Mouse (Mus musculus) neural tube, embryonic 14.5 days (tissue): ENCODE results near the gene Zbp1. TPM values are rescaled to one million over a fixed set of nuclear protein-coding genes. Genes with fewer than 3 reads are reported as not detected.

Experiments
- ATAC-seq: fragments of 200-750 bp; cut with Nextera tagmentation; 2 replicates; pipeline ENCODE4 v1.8.0; 2017; ENCODE audit warnings: low read depth, mild to moderate bottlenecking, moderate TSS enrichment, moderate library complexity
- H3K27ac ChIP-seq: fragments of 300-500 bp; sonication (generic); 2 replicates; pipeline ENCODE4 v1.5.1; 2014; ENCODE audit warnings: low read depth, mild to moderate bottlenecking, control low read depth, low read length, moderate library complexity, mixed read lengths
- H3K27me3 ChIP-seq: fragments of 300-500 bp; sonication (generic); 2 replicates; pipeline ENCODE4 v1.6.1; 2014; ENCODE audit warnings: low read length; ENCODE audit not compliant: control insufficient read depth, insufficient read depth
- H3K36me3 ChIP-seq: fragments of 300-500 bp; sonication (generic); 2 replicates; pipeline ENCODE4 v1.6.1; 2014; ENCODE audit warnings: low read length, mixed read lengths; ENCODE audit not compliant: control insufficient read depth, insufficient read depth
- H3K4me1 ChIP-seq: fragments of 300-500 bp; sonication (generic); 2 replicates; pipeline ENCODE4 v1.6.1; 2014; ENCODE audit warnings: low read length; ENCODE audit not compliant: control insufficient read depth, insufficient read depth
- H3K4me2 ChIP-seq: fragments of 300-500 bp; sonication (generic); 2 replicates; pipeline ENCODE4 v1.6.1; 2014; ENCODE audit warnings: mild to moderate bottlenecking, low read depth, low read length, control low read depth
- H3K4me3 ChIP-seq: fragments of 300-500 bp; sonication (generic); 2 replicates; pipeline ENCODE4 v1.5.1; 2014; ENCODE audit warnings: low read depth, low read length, control low read depth, mixed read lengths
- H3K9ac ChIP-seq: fragments of 300-500 bp; sonication (generic); replicated peaks from 2 replicates; pipeline ENCODE4 v1.6.1; 2014; ENCODE audit warnings: low read depth, mild to moderate bottlenecking, control low read depth, low read length, mixed read lengths
- H3K9me3 ChIP-seq: fragments of 300-500 bp; sonication (generic); 2 replicates; pipeline ENCODE4 v1.6.1; 2016; ENCODE audit warnings: low read length; ENCODE audit not compliant: control insufficient read depth
- WGBS: fragments of 180-500 bp; shearing (Covaris S2); extraction: QIAGEN DNeasy Blood & Tissue Kit; methylation state at CpG from one replicate; pipeline ENCODE4 v1.1.7; 2014; 5-methylcytosine and 5-hydroxymethylcytosine counted together
- polyA plus RNA-seq: library from polyadenylated mRNA; unstranded; fragments of >200 nt; fragmentation: Nextera tagmentation; extraction: Ambion mirVana; gene quantifications from 2 replicates; pipeline ENCODE4 v1.2.1, GENCODE M21; 2014

The Zbp1 gene
- polyA plus RNA-seq, 1 experiment from 2014 or later = 0.12 TPM

- WGBS = 78% methylated on average over 6 of the region's 6 CpGs
- Histone ChIP-seq H3K4me2 (no peak overlapping the region), H3K4me3 (no peak overlapping the region), H3K9ac (no peak overlapping the region), H3K9me3 (no peaks in the 10 kb centered on the region), H3K4me1 (no peaks in the 10 kb centered on the region), H3K36me3 (no peaks in the 10 kb centered on the region), H3K27me3 (no peaks in the 10 kb centered on the region; the same call in 1 of the 2 replicates), H3K27ac (no peak overlapping the region)
- ATAC-seq = no peak
Measured at GRCm38 (mm10) chr2:173185282-173185681, 33.4 kb downstream of the Zbp1 start.

GRCm38 (mm10) chr2:173184475-173185080 is 34.1 kb downstream of the Zbp1 start:
- 62% methylated on average over 11 of the region's 11 CpGs for WGBS
- Histone ChIP-seq H3K4me3 (no peak overlapping the region), H3K9ac (no peak overlapping the region), H3K4me2 (no peak overlapping the region), H3K27ac (no peak overlapping the region), H3K27me3 (no peaks in the 10 kb centered on the region; the same call in 1 of the 2 replicates), H3K9me3 (no peaks in the 10 kb centered on the region), H3K4me1 (no peaks in the 10 kb centered on the region), H3K36me3 (no peaks in the 10 kb centered on the region)
- ATAC-seq = no peak

- H3K4me2 ChIP-seq = no peak overlapping the region
- no peaks in the 10 kb centered on the region for H3K9me3 ChIP-seq
- H3K36me3 ChIP-seq = no peaks in the 10 kb centered on the region
- 11% methylated on average over 8 of the region's 8 CpGs for WGBS
- H3K27me3 ChIP-seq = no peaks in the 10 kb centered on the region; the same call in 1 of the 2 replicates
- H3K9ac ChIP-seq = no peak overlapping the region
- ATAC-seq = no peak
- H3K4me3 ChIP-seq = no peak overlapping the region
- H3K4me1 ChIP-seq = no peaks in the 10 kb centered on the region
- no peak overlapping the region for H3K27ac ChIP-seq
Measured at GRCm38 (mm10) chr2:173183836-173184460, 34.8 kb downstream of the Zbp1 start.

GRCm38 (mm10) chr2:173183311-173183710 is 35.4 kb downstream of the Zbp1 start:
- Histone ChIP-seq H3K27me3 (no peaks in the 10 kb centered on the region; the same call in 1 of the 2 replicates), H3K27ac (no peak overlapping the region), H3K4me2 (no peak overlapping the region), H3K4me1 (no peaks in the 10 kb centered on the region), H3K4me3 (no peak overlapping the region), H3K9ac (no peak overlapping the region), H3K36me3 (no peaks in the 10 kb centered on the region), H3K9me3 (no peaks in the 10 kb centered on the region)
- no peak for ATAC-seq
- WGBS = 93% methylated on average over 10 of the region's 10 CpGs

GRCm38 (mm10) chr2:173182796-173183195 is 35.9 kb downstream of the Zbp1 start:
- no peak overlapping the region for H3K9ac ChIP-seq
- 78% methylated on average over 7 of the region's 7 CpGs for WGBS
- no peaks in the 10 kb centered on the region for H3K4me1 ChIP-seq
- no peak overlapping the region for H3K27ac ChIP-seq
- H3K4me3 ChIP-seq = no peak overlapping the region
- H3K36me3 ChIP-seq = no peaks in the 10 kb centered on the region
- H3K4me2 ChIP-seq = no peak overlapping the region
- H3K27me3 ChIP-seq = peaks cover under 1% of the 10 kb centered on the region
- H3K9me3 ChIP-seq = no peaks in the 10 kb centered on the region
- ATAC-seq = no peak

GRCm38 (mm10) chr2:173181901-173182300 is 36.8 kb downstream of the Zbp1 start:
- 91% methylated on average over 7 of the region's 7 CpGs for WGBS
- no peak for ATAC-seq
- Histone ChIP-seq H3K27me3 (peaks cover 3% of the 10 kb centered on the region), H3K9ac (no peak overlapping the region), H3K9me3 (no peaks in the 10 kb centered on the region), H3K4me3 (no peak overlapping the region), H3K4me2 (no peak overlapping the region), H3K4me1 (no peaks in the 10 kb centered on the region), H3K27ac (no peak overlapping the region), H3K36me3 (no peaks in the 10 kb centered on the region)

GRCm38 (mm10) chr2:173181486-173181885 is 37.2 kb downstream of the Zbp1 start:
- Histone ChIP-seq H3K27ac (no peak overlapping the region), H3K4me1 (no peaks in the 10 kb centered on the region), H3K4me2 (no peak overlapping the region), H3K9me3 (no peaks in the 10 kb centered on the region), H3K4me3 (no peak overlapping the region), H3K36me3 (no peaks in the 10 kb centered on the region), H3K27me3 (peaks cover 3% of the 10 kb centered on the region), H3K9ac (no peak overlapping the region)
- 57% methylated on average over 4 of the region's 5 CpGs for WGBS
- no peak for ATAC-seq

- Histone ChIP-seq H3K27ac (no peak overlapping the region), H3K4me2 (no peak overlapping the region), H3K4me1 (no peaks in the 10 kb centered on the region), H3K9me3 (no peaks in the 10 kb centered on the region), H3K36me3 (no peaks in the 10 kb centered on the region), H3K9ac (no peak overlapping the region), H3K4me3 (no peak overlapping the region), H3K27me3 (peaks cover 3% of the 10 kb centered on the region)
- ATAC-seq = no peak
- 84% methylated on average over 11 of the region's 11 CpGs for WGBS
Measured at GRCm38 (mm10) chr2:173180721-173181388, 37.9 kb downstream of the Zbp1 start.

- H3K27ac ChIP-seq = no peak overlapping the region
- H3K4me3 ChIP-seq = no peak overlapping the region
- H3K4me2 ChIP-seq = no peak overlapping the region
- H3K4me1 ChIP-seq = no peaks in the 10 kb centered on the region
- 87% methylated on average over 4 of the region's 4 CpGs for WGBS
- no peaks in the 10 kb centered on the region for H3K36me3 ChIP-seq
- peaks cover 3% of the 10 kb centered on the region for H3K27me3 ChIP-seq
- H3K9ac ChIP-seq = no peak overlapping the region
- ATAC-seq = no peak
- H3K9me3 ChIP-seq = no peaks in the 10 kb centered on the region
Measured at GRCm38 (mm10) chr2:173180026-173180425, 38.7 kb downstream of the Zbp1 start.
